Mouse (Mus musculus): ENCODE results near the gene Hoxb3.

Hoxb3 gene

DNA sequence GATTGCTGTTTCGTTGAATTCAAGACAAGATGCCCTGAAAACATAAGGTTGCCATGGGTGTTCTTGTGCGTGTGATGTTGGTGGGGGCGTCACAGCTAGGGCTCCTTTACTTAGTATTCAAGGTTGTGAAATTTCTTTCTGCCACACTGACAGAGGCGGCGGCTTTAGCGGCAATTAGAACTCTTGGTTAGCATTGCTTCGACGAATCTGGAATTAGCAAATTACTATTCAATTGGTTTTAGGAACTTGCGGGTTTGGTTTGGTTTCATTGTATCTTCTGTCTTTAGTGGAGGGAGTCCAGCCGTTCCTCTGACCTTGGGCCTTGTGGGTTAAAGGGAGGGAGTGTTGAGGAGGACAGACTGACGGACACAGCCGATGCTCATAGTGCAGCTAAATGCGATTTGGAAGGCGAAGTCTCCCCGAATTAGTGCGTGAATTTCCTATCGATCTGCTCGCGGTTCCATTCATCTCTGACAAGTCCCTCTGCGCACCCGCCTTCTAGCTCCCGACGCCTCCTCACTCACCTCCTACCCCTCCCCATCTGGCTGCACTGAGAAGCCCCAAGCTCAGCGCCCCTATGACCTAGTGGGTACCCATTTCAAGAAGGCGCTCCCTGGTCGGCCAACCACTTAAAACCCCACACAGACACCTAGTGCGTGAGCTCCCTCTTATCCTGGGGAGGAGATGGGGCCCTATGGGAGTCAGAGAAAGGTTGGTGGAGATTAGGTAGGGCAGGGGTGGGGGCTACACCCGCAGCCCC lies 5.3 kb upstream of the Hoxb3 start, which contains the start of gene Hoxb4:
Gene Hoxb4, plus strand, starts transcription at position 660 of the 760 bp plus-strand sequence.
- no peak for DNase-seq (ENCODE audit: low spot score)

- peak; percentile 77 for DNase-seq (ENCODE audit: low spot score)
Observed at GRCm38 (mm10) chr11:96318368-96319070, 4.6 kb upstream of the Hoxb3 start.

GRCm38 (mm10) chr11:96319071-96319902 lies 3.8 kb upstream of the Hoxb3 start:
- no peak for DNase-seq (ENCODE audit: low spot score)

GRCm38 (mm10) chr11:96319910-96320309 lies 3.2 kb upstream of the Hoxb3 start:
- DNase-seq (ENCODE audit: low spot score) = peak; percentile 76

- no peak for DNase-seq (ENCODE audit: low spot score)
Observed at GRCm38 (mm10) chr11:96320688-96321087, 2.4 kb upstream of the Hoxb3 start.

GRCm38 (mm10) chr11:96321846-96322245 lies 1.3 kb upstream of the Hoxb3 start:
- no peak for DNase-seq (ENCODE audit: low spot score)

DNA sequence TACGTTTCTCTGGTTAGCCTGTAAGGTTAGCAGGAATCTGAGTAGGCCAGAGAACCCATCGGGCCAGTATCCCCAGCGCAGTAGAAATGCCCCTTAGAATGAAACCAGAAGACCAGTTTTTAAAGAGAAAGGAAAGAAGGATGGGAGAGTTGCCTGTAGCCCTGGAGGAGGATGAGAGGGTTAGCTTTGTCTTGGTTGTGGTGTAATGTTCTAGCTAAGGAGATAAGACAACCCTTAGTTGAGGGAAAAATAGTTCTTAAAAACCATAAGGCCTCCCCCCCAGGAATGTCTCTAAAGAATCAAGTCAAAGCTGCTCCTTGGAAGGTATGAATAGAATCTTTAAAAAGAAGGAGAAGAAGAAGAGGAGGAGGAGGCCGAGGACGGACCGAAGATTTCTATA lies 388 bp upstream of the Hoxb3 start:
- no peak for DNase-seq (ENCODE audit: low spot score)

- DNase-seq (ENCODE audit: low spot score) = no peak
Observed at GRCm38 (mm10) chr11:96324125-96324524, 999 bp downstream of the Hoxb3 start.

- DNase-seq (ENCODE audit: low spot score) = no peak
Observed at GRCm38 (mm10) chr11:96324965-96325364, 1.8 kb downstream of the Hoxb3 start.

GRCm38 (mm10) chr11:96325747-96326212 lies 2.7 kb downstream of the Hoxb3 start:
- no peak for DNase-seq (ENCODE audit: low spot score)

- DNase-seq (ENCODE audit: low spot score) = no peak
Observed at GRCm38 (mm10) chr11:96326705-96327104, 3.6 kb downstream of the Hoxb3 start.

DNA sequence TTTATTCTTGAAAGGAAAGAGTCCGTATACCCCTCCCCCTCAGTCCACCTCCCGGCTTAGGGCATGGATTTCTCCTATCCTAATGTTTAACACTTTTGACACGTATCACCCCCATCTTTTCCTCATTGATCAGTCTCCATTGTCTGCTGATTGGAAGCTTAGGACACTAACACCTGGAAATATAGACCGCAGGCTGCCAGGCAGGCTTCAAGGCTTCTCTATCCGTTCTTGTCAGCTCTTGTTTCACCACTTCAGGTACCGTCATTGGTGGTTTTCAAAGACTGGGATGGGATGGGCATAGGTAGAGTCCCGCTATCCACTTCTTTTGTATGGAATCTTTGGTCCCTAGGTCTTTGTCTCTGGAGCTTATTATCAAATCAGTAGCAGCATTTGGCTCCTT lies 4.0 kb downstream of the Hoxb3 start:
- no peak for DNase-seq (ENCODE audit: low spot score)

- DNase-seq (ENCODE audit: low spot score) = no peak
Observed at GRCm38 (mm10) chr11:96327750-96328149, 4.6 kb downstream of the Hoxb3 start.

DNA sequence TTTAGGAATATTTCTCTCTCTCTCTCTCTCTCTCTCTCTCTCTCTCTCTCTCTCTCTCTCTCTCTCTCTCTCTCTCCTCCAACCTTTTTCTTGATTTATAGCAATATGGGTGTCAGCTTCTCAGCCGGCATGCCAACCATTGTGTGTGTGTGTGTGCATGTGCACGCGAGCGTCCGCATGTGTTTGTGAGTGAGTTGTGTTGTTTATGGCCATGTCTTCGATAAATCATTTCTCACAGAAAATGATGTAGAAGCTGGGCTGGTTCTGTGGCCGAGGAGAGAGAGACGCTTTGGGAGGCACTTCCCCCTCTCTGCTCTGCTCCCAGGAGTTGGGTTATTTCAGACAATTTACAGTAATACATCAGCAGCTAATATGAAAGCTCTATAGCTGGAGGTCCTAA lies 5.5 kb downstream of the Hoxb3 start:
- DNase-seq (ENCODE audit: low spot score) = no peak

GRCm38 (mm10) chr11:96332105-96332504 lies 9.0 kb downstream of the Hoxb3 start:
- DNase-seq (ENCODE audit: low spot score) = no peak

DNA sequence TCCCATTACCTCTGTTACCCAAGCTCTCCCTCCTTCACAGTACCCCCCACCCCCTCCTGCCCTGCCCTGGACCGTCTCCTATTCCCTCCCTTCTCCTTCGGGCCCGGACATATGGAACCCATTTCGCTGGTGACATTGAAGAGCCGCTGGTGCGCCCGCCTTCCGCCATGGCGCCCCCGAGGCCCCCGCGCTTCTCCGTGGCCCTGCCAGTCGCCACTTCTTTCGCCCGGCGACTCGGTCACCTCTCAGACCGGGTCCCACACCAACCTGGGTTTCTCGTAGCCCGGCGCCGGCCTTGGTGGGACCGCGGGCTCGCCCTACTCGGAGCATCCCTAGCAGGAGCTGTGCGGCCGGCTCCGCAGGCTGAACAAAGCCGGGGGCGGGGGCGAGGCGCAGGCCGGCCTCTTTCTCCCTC lies 9.5 kb downstream of the Hoxb3 start:
- DNase-seq (ENCODE audit: low spot score) = no peak

DNA sequence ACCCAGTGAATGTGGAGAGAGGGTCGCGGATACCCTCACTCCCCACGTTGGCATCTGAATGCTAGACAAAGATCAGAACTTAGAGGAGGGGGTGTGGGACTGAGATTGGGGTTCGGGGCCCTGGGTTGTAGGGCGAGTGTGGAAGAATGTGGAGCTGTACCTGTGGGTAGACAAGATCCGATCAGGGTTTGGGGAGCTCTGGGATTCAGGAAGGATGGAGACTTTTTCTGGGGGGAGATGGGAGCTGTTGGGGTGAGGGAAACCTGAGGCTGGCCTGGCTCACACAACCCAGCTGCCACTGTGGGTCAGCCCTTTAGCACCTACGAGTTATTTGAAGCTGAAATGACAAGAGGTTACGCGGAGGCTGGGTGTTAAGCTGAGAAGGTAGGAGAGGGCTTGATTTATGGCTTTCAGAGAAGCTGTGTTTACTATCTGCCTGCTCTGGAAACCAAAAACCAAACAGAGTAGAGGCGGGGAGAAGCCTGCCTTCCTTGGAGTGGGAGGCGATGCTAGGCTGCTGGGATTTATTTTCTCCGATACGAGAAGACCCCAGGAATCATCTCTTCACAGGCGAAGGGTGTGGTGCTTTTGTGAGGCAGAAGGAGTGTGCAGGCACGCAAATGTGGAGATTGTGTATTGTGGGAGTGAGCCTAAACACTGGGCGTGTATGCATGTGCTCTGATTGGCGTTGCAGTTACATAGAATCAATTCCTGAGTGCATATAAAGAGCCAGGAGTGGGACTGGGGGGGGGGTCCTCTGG lies 10.3 kb downstream of the Hoxb3 start:
- no peak for DNase-seq (ENCODE audit: low spot score)

- DNase-seq (ENCODE audit: low spot score) = no peak
Observed at GRCm38 (mm10) chr11:96334002-96334364, 10.9 kb downstream of the Hoxb3 start.

GRCm38 (mm10) chr11:96334998-96335397 lies 11.9 kb downstream of the Hoxb3 start:
- no peak for DNase-seq (ENCODE audit: low spot score)

DNA sequence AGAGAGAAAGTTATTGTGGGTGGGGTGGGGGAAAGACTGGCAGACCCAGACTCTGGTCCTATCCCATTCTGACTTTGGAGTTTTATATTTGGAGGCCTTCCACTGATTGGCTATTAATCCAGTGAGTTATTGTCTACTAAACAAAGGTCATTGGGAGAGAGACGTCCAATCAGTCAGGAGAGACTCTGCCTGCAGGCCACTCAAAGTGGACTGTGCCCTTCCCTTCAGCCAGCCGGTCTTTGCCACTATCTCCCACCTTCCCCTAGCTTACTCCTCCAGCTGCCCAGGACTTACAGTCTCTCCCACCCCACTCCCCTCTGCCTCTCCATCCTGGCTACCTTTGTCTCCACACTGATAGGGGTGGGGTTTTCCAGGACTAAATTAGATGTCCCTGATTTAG lies 13.5 kb downstream of the Hoxb3 start:
- DNase-seq (ENCODE audit: low spot score) = no peak

- DNase-seq (ENCODE audit: low spot score) = no peak
Observed at GRCm38 (mm10) chr11:96337026-96337425, 13.9 kb downstream of the Hoxb3 start.

Data from urinary bladder, postnatal 14 days (tissue).